Mouse (Mus musculus) kidney, adult 18-20 months (tissue): ENCODE data around the gene Cttnbp2nl.

Experiments
- DNase-seq: peaks from one replicate; pipeline ENCODE4 v3.0.0; 2021

Gene Cttnbp2nl

DNA sequence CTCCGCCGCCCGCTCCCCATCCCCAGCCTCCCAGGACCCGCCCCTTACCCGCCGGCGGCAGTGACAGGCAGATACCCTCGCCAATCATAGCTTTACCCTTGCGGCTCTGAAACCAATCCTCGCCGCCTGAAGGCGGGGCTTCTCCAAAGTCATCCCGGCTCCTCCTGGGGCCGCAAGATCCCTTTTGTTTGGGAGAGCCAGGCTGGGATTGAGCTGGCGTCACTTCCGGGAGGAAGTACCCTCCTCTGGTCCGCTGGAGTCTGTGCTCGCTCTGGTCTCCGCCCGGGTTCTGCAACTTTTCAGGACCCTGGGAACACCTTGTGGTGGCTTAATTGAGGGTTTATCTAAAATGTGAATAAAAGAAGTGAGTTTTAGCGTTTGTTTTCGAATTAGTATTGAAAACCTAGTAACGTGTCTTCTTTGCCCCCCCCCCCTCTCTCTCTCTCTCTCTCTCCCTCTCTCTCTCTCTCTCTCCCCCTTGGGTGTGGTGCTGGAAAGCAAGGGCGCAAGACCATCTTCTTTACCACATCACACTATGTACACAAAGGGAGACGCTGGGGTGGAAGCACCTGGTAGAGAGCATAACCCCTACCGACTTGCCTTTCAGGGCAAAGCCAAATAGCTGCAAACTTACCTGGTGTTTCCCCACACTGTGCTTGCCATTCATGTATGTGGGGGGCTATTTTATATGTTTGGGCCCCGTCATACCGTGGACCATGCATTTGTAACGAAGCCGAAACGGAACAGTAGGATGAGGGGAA lies at the start of gene Cttnbp2nl:
Gene Cttnbp2nl, minus strand, starts transcription at position 210 of the 761 bp plus-strand sequence.
- DNase-seq, result peak; percentile 99

- DNase-seq, result no peak
Measured at GRCm38 (mm10) chr3:105100270-105100589, 47.3 kb upstream of the Cttnbp2nl start.

- DNase-seq, result no peak
Measured at GRCm38 (mm10) chr3:105099526-105100269, 46.8 kb upstream of the Cttnbp2nl start.

- no peak for DNase-seq
Measured at GRCm38 (mm10) chr3:105097581-105097980, 44.6 kb upstream of the Cttnbp2nl start.

DNA sequence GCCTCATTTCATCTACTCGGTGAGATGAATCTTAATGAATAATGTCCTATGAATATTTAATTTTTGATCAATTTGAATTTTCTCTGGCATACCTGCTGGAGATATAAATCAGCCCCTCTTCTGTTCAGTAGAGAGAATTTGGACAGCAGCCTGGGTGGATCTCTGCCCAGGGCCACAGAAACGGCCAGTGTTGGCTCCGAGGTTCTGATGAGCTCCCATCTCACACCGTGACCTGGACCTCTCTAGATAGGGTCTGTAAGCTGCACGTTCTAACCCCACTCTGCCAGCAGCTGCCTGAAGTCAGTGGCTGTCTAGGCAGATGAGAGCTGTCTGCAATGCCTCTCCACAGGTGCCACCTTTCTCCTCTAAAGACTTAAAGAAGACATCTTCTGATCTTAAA lies 42.1 kb upstream of the Cttnbp2nl start:
- no peak for DNase-seq

- no peak for DNase-seq
Measured at GRCm38 (mm10) chr3:105094448-105094847, 41.5 kb upstream of the Cttnbp2nl start.

DNA sequence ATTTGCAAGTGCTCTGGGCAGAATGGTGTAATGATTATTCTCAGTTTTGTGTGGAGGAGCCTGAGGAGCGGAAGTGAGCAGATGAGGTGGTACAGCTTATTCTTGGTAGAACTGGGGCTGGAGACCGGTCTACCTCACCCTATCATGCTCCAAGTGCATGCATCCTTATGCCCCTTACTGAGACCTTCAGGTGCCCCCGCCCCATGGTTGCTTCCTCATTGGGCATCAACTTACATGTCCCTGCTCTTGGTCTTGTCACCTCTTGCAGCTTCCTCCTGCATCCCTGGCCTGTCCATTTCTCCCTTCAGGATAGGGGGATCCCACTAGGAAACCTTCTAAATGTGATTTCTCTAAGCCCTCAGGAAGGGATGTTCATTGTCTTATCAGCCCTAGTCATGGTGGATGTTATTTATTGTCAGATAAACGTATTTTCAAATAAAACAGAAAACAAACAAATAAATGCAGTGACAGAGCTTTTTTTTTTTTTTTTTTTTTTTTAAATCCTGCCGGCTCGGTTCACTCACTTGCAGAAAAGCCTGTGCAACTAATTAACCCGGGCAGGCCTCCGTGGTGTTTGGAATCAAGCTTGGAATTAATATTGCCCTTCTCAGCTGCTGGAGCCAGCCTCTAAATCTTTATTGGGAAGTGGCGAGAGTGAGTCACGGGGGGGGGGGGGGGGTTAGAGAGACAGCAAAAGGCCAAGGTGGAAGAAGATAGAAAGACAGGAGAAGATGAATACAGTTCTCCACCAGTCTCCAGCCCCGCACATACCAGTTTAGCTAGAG lies 40.0 kb upstream of the Cttnbp2nl start:
- no peak for DNase-seq

- peak; percentile 51 for DNase-seq
Measured at GRCm38 (mm10) chr3:105090981-105091380, 38.0 kb upstream of the Cttnbp2nl start.

DNA sequence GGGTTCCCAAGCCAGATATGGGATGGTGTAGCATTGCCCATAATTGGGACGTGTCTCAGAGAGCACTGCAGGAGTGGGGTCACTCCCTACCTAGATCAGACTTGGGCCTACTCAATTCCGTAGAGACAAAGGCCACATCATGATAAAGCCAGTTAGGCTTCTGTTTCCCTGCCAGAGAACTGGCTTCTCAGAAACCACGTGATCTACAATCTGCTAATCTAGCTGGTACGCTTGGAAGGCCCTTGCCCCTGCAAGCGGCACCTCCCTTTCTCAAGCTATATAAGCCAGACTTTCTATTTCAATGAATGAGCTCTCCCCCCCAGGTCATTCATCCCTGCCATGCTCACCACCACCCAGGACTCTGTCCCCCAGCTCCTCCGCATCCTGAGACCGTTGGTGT lies 37.2 kb upstream of the Cttnbp2nl start:
- no peak for DNase-seq

- DNase-seq, result no peak
Measured at GRCm38 (mm10) chr3:105088638-105089037, 35.7 kb upstream of the Cttnbp2nl start.

- peak; percentile 23 for DNase-seq
Measured at GRCm38 (mm10) chr3:105087344-105087743, 34.4 kb upstream of the Cttnbp2nl start.

DNA sequence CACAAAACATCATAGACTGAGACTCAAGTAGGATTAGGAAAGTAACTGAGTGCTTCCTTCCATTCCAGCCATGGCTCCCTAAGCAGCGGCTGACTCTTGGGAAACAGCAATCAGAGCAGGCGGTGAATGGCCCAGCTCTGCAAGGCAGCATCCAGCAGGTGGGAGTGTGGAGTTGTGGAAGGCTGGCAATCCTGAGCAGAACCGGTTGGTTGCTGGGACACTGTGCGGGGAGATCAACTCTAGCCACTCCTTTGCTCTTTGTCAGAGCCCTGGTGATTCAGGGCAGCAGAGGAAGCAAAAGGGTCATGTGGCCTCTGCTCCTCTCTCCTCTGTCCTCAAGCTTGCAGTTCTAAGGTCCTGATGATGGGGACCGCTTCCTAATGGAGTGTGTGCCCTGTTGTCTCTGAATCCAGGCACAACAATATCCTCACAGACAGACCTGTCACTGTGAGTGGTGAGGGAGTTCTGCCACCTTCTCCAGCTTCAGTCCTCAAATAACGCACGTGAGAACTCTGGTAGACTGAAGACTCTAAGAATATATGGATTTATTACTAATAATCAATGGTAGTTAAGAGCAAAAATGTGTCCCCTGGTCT lies 25.4 kb upstream of the Cttnbp2nl start:
- DNase-seq, result peak; percentile 69

DNA sequence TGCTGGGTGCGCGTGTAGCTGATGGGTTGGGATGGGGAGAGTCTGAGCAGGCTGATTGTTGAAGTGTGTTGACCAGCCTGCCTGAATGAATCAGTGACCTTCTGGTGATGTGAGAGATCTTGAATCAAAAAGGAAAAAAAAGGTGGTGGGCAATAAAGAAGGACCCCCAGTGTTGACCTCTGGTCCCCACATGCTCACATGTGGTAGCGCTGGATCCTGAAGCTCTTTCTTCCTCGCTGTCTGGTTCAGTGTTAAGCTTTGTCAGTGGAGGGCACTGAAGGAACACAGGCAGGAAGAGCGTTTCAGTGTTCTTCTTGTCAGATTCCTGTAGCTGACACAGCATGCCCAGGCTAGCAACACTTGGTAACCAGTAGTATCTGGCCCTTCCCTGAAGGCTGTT lies 22.9 kb upstream of the Cttnbp2nl start:
- DNase-seq, result no peak

- no peak for DNase-seq
Measured at GRCm38 (mm10) chr3:105072536-105072935, 19.6 kb upstream of the Cttnbp2nl start.

GRCm38 (mm10) chr3:105071251-105071650 lies 18.3 kb upstream of the Cttnbp2nl start:
- DNase-seq, result no peak

GRCm38 (mm10) chr3:105070553-105070952 lies 17.6 kb upstream of the Cttnbp2nl start:
- DNase-seq, result no peak

- DNase-seq, result no peak
Measured at GRCm38 (mm10) chr3:105066544-105066943, 13.6 kb upstream of the Cttnbp2nl start, which contains the start of gene 4930564D02Rik. Gene 4930564D02Rik (plus strand): TSS chr3:105066844.

GRCm38 (mm10) chr3:105062676-105063075 lies 9.7 kb upstream of the Cttnbp2nl start:
- DNase-seq, result no peak

- DNase-seq, result no peak
Measured at GRCm38 (mm10) chr3:105061991-105062390, 9.0 kb upstream of the Cttnbp2nl start.

- DNase-seq, result no peak
Measured at GRCm38 (mm10) chr3:105061496-105061895, 8.6 kb upstream of the Cttnbp2nl start.

- no peak for DNase-seq
Measured at GRCm38 (mm10) chr3:105060992-105061391, 8.0 kb upstream of the Cttnbp2nl start.

- no peak for DNase-seq
Measured at GRCm38 (mm10) chr3:105059911-105060310, 7.0 kb upstream of the Cttnbp2nl start.
